Mouse (Mus musculus) central nervous system, embryonic 14 days (tissue): ENCODE data around the gene Paip2b. TPM values are rescaled to one million over a fixed set of nuclear protein-coding genes. Genes with fewer than 3 reads are reported as not detected.

Experiments used
- polyA plus RNA-seq: library from polyadenylated mRNA; depleted of rRNA; stranded (reverse); fragments of >200 nt; gene quantifications from 2 replicates; pipeline ENCODE4 v1.2.3, GENCODE M21; 2012; rRNA removed

Gene Paip2b
- polyA plus RNA-seq: 52.1 and 61.4 TPM in 2 replicates

DNA sequence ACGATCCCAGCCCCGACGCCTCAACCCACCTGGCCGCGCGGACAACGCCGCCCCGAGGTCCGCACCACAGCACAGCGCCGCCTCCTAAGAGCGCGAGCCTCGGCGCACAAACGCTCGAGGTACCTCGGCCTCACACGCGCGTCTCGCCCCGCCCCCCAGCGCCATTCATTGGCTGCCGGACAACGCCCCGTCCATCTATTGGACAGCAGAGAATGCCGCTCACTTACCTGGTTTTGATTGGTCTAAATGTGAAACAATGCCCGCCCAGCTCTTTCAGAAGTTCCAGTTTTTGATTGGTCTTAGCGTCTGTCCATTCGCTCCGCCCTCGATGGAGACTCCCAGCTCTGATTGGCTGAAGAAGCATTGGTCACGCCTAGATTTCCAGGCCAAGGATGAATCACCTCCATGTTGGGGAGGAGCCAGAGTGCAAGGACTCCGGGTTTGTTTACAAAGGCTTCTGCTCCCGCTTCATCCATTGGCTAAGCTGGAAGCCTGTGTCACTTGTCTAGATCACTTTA is at the start of gene Paip2b:
Gene Paip2b (minus strand): TSS at position 136 of the 518 bp plus-strand sequence.

DNA sequence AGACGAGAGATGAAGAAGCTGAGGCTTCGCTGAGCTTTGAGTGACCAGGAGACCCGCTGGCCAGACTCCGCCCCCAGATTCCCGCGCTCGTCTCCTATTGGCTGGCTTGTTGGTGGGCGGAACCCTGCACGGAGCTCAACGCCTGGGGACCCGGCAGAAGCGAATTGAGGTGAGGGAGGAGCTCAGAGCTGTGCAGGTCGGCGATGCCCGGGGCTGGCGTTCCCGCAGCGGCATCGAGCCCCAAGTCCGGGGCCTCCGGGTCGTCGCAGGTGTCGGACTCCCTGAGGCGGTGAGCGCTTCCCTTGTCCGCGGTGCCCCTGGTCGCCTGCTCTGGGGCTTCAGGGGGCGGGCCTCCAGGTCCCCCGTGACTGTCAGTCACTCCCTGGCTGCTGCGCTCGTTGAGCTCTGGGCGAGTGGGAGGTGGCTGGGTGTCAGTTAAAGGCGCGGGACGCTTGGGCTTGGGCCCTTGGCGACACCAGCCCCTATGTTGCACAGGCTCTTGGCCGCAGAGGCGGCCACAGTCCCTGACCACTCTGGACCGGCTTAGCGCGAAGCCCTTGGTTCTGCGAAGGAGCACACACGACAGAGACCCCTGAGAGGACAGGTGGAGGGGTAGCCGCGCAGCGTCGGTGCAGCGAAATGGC is 35.5 kb upstream of the Paip2b start, which contains the start of gene Zfp638:
Gene Zfp638 (plus strand): TSS at position 156 of the 644 bp plus-strand sequence.

DNA sequence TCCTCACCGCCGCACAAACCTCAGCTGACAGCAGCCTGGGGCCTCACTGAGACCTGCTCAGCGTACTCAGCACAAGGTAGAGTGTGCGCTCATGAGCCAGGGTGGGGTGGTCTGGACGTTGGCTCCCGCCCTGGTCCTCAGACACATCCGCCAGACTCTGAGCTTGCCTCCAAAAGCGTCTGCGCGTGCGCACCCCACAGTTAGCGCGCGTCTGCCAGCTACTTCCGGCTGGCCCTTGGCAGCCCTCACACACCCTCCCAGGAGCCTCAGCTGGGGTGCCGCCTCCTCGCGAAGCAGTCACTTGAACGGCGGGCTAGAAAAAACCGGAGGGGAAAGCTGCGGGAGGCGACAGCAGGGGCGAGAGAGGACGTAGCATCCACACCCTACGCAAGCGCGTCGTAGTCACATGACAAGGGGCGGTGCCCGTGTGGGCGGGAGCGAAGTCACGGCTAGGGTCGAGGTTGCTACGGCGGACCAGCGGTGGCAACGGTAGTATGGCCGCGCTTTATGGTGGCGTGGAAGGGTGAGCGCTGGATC is 36.7 kb downstream of the Paip2b start, which contains the start of gene Nagk:
Gene Nagk (plus strand): TSS at position 223 of the 537 bp plus-strand sequence.

DNA sequence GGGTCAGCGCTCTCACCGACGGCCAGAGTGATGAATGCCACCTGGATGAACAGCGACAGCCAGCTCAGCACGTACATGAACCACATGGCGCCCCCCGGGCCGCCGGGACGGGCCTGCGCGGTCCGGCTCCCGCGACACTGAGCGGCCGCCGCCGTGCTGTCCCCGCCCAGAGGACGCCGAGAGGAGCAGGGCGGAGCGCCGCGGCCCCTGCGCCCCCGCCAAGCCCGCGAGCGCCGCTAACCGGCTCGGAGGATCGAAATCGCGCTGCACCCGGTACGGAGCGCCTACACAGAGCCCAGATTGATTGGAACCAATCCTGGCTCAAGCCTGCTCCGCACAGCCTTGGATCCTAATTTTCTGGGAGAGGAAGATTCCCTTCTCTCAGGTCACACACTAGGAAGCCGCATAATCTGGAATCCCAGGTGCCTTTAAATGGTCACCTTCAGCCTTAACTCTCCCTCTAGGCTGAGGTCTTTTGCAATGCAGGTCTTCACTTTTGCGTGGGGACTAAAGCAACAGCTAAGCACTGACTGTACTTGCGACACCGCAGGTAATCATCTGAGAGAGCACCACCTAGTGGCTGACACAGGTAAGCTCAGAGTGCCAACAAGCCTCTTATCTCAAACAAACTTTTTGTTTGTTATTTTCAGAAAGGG is 55.8 kb downstream of the Paip2b start, which contains the start of gene Tex261:
Gene Tex261 (minus strand): TSS at position 176 of the 656 bp plus-strand sequence.

DNA sequence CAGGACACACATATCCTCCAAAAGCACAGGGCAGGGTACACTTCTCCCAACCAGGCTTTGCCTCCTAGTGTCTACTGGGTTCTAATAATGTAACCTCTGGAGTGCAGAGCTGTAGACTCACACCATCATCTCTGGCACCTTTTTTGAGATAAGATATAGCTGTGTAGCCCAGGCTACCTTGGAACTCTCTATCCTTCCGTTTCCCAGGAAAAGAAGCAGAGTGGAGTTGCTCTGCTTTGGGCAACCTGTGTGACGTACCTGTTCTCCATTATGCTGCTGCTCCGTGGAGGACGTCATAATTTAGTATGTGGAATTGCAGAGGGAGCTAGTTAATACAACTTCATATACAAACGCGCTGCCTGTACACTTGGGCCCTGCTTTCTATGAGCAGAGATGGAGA is 69.2 kb downstream of the Paip2b start, which contains the start of gene Ankrd53:
Gene Ankrd53 (plus strand): TSS at position 301 of the 400 bp plus-strand sequence.

Other genes with a start within 250 kb of the Paip2b start
- gene Clec4f, start 175.6 kb downstream of the Paip2b start, polyA plus RNA-seq: not detected in 2 replicates
- not detected in 2 replicates for gene Cd207, start 153.9 kb downstream of the Paip2b start, polyA plus RNA-seq
- 0.07 and 0.13 TPM in 2 replicates for gene Vax2, start 120.5 kb downstream of the Paip2b start, polyA plus RNA-seq
- gene Atp6v1b1, start 88.8 kb downstream of the Paip2b start, polyA plus RNA-seq: 0.17 and 0.38 TPM in 2 replicates
- gene Ankrd53, start 69.1 kb downstream of the Paip2b start, polyA plus RNA-seq: not detected in 2 replicates
- 51.3 and 57.1 TPM in 2 replicates for gene Tex261, start 55.9 kb downstream of the Paip2b start, polyA plus RNA-seq
- 52.0 and 56.5 TPM in 2 replicates for gene Nagk, start 36.8 kb downstream of the Paip2b start, polyA plus RNA-seq
- 78.7 and 81.8 TPM in 2 replicates for gene Zfp638, start 35.4 kb upstream of the Paip2b start, polyA plus RNA-seq
- 2.7 and 7.6 TPM in 2 replicates for gene Dysf, start 176.8 kb upstream of the Paip2b start, polyA plus RNA-seq